Mouse (Mus musculus) adrenal gland, postnatal 4 days (tissue): ENCODE data around the gene Rapgef4. TPM values are rescaled to one million over a fixed set of nuclear protein-coding genes. Genes with fewer than 3 reads are reported as not detected.

Experiments used
- DNase-seq, 2 experiments: peaks; one replicate each; pipeline ENCODE4 v3.0.0; 2021 to 2022; ENCODE audit warnings: low spot score in 2 of 2, mixed read lengths in 2 of 2
- total RNA-seq, 2 experiments: library from RNA; stranded (reverse); gene quantifications; 2 replicates each; pipeline ENCODE4 v1.2.3; 2021

Gene Rapgef4
- total RNA-seq, 2 experiments from 2014 or later, result 171 to 221 TPM

DNA sequence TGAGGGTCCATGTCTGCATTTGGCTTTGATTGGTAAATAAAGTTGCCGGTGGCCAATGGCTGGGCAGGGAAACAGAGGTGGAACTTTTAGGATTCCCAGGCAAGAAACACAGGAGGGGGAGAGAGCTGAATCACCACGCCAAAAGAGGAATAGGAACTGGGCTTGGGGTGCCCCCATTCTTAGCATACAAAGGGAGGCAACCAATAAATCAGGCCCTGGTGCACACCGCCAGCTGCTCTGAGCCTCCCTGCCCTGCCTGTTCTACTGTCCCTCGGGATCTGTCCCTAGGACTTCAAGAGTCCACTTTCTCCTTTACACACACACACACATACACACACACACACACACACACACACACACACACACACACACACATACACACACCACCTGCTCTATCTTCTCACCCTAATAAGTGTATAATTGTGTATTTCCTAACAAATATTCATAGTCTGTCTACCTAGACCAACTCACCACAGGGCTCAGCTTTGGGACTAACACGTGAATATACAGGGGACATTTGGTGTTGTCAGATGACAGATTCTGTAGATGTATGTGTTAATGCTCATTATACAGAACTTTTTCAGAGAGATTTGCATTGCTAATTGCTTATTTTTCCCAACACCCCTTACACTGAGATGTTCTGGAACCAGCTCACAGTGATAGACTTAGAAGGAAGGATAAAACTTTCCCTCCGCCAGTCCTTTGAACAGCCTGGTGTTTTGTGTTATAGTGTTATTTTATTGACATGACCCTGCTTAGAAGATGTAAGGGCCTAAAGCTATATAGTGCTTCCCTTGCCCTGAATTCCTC lies 196.4 kb downstream of the Rapgef4 start:
- no peak for DNase-seq

DNA sequence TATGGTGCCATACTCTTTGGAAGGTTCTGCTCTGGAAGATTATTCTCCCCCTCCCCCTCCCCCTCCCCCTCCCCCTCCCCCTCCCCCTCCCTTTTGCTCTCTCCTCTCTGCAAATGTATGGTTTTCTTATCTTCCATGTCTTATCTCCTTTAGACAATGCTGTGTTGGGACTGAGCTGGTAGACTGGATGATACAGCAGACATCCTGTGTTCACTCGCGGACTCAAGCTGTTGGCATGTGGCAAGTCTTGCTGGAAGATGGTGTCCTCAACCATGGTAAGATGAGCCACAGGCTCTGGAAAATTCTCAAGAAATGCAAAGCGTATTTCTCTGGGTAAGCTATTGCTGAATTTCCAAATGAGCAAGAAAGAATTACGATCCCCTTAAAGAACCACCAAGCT lies 197.0 kb downstream of the Rapgef4 start:
- DNase-seq, result no peak

DNA sequence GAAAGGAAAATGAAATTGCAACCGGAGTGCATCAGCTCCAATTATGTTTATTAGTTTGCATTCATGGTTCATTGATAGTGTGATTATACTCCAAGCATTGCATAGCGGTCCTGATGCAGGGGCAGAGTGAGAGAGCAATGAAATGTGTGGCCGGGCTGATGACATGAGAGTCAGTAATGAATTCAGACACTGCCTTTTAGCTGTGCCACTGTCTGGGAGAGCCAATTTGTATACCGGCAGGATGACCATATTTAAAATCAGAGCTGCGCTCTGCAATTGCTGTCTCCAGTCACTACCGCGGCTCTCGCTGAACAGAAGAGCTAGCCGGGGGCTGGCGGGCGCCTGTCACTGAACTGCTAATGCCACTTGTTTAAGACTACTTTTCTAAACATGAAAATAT lies 197.5 kb downstream of the Rapgef4 start:
- DNase-seq, result no peak

DNA sequence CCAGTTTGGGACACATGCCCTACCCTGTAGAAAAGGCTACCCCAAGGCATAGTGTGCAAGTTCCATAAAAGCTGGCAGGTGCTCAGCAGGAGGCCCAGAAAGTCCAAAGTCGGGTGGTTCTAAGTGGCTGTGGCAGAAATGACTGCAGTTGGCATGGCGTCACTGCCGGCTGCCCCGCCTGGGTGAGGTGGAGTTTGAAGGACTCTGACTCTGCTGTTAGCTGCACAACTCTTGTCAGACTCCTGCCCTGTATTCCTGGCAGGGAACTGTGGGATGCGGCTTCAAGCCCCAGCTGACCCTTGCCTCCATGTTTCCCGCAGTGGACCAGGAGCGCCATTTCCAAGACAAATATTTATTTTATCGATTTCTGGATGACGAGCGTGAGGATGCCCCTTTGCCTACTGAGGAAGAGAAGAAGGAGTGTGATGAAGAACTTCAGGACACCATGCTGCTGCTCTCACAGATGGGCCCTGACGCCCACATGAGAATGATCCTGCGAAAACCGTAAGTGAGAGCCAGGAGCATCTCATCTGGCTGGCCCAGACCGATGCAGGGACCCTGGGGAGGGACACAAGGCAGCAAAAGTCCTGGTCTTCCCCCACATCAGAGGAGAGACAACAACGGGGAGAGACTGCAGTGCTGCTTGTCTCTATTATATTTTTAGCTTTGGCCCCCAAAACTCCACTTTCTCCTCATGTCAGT lies 198.7 kb downstream of the Rapgef4 start:
- DNase-seq, result no peak

DNA sequence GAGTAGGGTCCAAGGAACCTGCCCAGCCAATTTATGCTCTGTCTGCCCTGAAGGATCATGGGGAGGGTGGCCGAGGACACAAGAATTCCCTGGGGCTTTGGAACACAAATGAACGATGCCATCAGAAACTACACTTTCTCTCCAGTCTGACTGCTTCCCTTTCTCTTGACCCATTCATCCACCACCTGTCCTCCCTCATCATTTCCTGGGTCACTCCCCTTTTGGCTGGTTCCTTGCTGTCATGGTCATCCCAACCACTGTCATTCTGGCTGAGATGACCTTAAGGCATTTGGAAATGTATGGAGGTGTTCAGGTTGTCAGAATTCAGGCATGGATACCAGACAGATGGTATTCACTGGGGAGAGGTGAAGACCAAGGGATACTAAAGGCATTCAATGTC lies 200.4 kb downstream of the Rapgef4 start:
- no peak for DNase-seq

DNA sequence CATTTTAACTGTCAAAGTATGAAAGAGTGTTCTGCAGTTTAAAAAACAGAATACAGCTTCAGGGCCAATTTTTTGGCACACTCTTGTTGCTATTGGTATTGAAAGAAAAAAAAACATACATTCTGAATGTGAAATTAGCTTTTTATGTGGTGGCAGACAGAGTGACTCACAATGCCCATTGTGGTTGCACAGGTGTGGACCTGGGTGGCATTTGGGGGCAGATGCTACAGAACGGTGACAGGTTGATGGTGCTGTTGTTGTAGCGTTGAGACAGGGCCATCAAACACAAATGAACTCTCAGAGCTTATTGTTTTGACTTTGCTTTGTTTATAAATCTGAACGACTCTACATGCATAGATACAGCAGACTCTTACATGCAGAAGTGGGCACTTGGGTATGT lies 202.7 kb downstream of the Rapgef4 start:
- DNase-seq, result no peak

DNA sequence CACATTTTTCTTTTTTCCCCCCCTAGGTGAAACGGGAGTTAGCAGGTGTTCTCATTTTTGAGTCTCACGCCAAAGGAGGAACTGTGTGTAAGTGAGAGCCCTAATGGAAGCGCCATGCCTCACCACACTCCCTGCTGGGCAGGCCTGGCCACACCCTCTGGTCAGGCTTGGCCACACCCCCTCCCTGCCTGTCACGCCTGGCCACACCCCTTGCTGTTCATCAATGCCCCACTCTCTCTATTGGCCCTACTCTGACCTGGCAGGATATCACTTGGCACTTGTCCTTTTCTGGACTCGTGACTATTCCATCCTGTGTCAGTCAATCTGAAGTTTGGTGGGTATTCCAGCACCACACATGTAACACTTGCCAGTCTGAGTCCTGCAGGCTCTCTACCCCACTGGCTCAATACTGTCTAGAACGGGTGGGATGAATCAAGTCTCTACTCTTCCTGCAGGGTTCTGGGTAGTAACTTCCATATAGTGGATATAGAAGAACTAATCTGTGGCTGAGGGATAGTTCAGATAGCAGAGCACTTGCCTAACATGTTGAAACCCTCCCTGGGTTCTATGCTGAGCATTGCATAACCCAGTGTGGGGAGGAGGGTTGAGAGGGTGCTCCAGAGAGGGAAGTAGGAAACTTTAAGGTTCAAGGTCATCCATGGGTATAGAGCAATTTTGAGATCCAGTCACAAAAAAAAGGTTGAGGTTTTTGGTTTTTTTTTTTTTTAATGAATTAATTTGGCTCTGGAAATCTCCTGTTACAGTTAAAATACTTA lies 215.3 kb downstream of the Rapgef4 start:
- DNase-seq, result no peak

DNA sequence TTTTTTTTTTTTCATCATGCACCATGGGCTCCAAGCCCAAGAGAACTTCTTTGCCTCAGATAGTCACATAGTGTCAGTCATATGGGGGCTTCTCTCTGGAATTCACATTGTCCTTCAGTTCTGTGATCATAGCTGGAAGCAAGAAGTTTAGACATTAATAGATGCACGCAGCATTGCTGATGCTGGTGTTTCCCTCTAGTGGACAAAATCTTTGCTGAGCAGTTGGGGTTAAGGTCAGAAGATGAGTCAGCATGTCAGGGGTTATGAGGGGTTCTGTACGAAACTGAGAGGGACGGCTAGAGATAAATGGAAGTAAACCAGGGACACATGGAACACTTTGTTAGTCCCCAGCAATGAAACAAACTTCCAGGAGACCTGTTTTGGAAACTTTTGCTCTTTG lies 216.0 kb downstream of the Rapgef4 start:
- no peak for DNase-seq

DNA sequence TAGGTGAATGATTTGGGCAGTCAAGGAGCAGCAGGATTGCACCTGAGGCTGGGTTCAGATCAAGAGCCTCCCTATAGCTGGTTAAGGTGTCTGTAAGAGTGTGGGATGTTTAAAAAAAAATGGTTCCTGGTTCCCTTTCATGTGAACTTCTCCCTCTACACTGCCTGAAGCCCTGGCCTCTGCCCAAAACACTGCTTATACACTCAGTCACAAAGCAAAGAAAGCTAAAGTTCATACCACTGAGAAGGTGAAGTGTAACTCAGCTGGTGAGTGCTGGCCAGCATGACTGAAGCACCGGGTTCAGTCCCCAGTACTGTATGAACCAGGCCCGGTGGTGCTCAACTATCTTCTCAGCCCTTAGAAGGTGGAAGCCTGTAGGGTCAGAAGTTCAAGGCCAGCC lies 218.4 kb downstream of the Rapgef4 start:
- no peak for DNase-seq

DNA sequence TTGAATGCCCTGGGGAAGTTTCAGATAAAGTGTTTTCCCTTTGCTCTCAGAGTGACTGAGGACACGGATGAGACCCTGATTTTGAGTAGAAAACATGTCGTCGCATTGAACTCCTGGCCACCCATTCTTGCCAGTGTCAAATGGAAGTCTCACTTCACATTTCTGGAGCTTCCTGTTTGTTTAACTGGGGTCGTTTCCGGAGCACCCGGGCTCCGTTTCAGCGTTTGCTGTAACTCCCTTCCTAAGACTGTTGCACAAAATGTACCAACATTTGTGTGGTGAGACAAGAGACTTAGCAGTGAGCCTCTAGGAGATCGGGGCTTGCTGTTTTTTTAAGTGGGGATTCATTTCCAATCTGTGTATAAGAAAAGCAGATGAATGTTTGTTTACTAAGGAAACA lies 220.5 kb downstream of the Rapgef4 start:
- DNase-seq, result no peak

DNA sequence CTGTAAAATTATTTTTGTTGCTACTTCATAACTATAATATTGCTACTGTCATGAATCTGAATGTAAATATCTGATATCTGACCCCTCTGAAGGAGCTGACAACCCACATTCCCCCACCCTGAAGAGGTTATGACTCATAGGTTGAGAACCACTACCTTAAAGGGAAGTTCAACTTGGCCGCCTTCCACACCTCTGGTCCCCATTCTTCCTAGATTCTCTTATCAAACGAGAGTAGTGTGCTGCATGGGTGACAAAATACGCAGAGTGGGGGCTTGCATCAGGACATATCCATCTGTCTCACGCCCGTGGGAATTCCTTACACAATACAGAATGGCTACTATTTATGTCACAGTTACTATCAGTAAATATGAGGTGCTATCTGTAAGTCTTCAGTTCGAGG lies 221.2 kb downstream of the Rapgef4 start:
- DNase-seq, result no peak

DNA sequence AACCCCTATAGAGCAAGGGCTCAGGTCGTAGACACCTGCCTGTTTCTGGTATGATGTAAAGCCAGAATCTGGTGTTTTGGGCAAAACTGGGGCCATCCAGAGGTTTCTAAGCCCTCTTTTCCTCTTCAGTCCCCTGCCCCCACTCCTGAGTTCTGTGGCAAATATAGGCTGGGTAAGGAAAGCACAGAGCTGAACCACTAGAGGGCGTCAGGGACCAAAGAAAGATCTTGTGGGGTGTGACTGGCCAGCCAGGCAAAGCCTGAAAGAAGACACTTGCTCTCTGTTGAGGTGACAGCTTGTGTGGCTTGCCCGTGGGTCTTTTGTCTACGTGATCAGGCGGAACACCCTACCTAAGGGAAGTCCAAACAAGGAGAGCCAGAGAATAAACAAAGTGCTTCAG lies 222.6 kb downstream of the Rapgef4 start:
- DNase-seq, result peak in 1 of 2 experiments; percentile 46

DNA sequence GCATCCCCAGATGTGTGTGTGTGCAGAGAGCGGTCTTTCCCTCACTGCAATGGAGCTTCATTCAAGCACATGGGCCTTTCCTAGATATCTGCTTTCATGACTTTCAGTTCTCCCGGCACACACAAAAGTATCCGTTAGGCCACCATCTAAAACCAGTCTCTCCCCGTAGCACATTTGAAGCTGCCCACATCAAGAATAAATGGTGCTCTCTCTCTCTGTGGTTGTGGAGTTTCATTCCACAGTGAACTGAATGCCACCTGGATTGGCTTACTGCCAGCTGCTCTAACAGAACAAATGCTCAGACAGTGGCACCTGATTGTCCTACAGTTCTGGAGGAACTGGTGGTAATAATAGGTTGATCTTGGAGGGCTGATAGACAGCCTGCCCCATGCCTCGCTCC lies 224.8 kb downstream of the Rapgef4 start:
- DNase-seq, result no peak

DNA sequence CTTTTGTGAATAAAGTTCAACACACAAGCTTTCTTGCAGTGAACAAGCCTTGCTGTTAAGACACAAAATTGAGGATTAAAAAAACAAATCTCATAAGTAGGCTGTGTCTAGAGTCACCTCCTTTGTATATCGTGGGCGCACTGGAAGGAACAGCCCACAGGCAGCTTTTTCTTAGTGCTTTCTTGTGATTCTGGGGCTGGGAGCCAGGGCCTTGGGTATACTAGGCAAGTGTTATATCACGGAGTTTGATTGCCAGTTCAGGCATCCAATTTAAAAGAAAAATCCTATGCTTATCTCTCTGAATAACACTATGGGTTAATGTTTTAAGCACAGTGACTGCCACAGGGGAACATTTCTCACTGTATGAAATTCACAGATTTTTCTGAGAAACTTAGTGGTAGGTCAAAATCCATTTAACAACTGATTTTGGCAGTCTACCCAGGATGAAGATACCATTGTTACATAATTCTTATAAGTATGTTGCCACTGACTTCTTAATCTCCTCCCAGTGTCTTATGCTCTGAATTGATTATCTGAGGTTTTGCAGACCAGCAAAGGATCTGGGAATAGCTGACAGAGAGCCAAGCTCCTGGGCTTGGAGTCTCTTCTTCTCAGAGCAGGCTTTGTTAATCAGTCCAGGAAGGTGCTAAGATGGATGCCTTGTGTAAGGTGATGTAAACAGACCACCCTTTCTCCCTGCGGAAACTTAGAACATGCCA lies 225.6 kb downstream of the Rapgef4 start:
- DNase-seq, result no peak

DNA sequence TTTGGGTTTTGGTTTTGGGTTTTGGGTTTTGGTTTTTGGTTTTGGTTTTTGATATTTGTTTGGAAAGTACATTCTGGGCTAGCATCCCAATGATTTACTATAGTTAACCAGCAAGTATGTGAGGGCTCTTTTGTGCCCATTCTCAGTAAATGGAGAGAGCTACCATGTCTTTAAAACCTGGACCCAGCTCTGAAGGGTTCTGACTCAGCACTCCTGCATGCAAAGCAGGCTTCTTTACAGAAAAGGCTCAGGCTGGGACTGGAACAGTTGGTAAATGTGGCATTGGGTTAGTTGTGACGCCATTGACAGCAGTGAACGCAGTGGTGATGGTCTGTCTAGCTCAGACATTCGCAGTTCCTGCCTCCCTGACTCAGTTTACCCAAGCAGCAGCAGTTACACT lies 236.3 kb downstream of the Rapgef4 start:
- no peak for DNase-seq

DNA sequence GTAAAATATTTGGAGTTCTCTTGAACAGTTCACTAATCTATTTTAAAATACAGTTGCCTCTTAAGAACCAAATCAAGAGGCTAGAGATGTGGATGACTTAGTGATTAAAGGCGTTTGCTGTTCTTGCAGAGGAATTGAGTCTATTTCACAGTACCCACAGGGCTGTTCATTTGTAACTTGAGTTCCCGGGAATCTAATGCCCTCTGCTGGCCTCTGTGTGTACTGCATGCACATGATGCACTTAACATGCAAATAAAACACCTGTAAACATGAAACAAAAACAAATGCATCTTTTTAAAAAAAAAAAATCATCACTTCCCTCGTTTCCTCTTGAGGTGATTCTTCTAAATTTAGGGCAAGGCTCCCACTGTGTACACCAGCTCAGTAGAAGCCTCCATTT lies 238.9 kb downstream of the Rapgef4 start:
- DNase-seq, result peak in 1 of 2 experiments; percentile 24

DNA sequence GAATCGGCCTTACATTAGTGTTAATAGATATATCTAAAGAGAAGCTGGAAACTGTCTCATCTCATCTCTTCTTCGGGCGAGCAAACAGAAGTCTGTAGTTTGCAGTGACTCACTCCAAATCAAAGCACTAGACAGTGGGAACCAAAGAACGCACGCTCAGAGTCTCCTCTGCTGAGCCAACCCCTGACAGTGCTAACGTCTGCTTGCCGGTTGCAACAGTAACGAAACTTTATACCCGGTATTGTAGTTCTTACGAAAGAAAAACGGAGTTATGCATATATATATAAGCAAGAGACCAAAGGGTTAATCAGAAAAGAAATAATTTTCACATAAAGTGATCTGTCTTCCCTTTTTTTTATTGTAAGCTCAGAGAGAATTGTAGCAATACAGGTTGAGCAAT lies 240.2 kb downstream of the Rapgef4 start:
- DNase-seq, result no peak

DNA sequence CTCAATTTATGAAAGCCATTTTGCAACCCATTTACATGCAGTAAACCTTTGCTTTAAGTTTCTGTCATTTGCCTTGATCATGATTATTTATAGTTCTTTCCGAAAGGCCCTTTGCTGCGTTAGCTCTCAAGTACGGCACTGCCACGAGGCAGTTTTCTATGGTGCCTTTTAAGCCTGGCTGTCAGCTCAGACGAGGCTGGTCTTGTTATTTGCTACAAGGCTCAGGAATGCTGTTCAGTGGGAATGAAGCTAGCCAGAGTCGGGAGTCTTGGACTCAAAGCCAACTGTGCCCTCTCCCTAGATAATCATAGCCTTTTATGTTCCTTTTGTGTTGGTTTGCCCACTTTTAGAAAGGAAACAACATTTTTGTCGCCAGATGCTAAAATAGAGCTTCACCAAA lies 240.7 kb downstream of the Rapgef4 start:
- DNase-seq, result no peak

DNA sequence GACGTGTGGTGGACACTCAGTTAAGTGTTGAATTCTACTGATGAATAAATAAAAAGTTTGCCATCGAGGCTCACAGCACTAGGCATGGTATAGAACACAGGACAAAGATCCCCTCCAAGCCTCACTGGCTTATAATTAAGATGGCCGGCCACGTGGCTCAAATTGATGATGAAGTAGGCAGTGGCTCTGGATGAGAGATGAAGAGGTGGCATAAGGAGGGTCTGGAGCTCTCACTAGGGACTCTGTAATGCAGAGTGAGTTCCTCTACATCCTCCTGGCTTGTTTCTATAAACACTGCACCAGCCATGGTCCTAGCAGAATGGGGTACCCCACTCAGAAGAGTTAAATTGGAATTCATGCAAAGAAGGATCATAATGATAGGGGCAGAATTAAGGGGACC lies 241.2 kb downstream of the Rapgef4 start:
- no peak for DNase-seq

DNA sequence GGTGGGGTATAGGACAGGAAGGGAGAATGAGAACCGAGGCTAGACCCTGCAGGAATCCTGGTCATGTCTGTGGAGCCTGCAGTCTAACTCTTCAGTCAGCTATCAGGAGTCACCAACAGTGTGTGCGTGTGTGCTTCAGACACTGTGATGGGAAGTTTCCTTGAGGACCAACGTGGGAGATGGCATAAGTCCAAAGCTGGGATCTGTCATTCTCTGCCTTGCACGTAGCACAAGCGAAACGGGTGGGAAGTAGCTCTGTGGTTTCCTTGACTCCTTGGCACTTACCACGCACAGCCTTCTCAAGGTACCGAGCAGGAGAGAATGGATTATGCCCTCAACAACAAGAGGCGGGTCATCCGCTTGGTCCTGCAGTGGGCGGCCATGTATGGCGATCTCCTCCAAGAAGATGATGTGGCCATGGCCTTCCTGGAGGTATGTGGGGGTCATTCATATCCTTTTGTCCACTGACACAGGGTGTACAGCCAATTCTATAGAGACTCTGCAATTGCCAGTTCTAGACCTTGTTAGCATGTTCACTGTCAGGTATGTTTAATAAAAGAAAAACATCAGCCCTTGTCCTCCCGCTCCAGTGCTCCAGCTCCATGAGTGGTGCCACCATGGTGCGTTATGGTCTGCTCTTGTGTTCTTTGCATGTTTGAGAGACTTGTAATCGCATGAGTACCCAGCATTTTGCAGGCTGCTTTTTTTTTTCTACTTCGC lies 241.9 kb downstream of the Rapgef4 start:
- DNase-seq, result no peak

DNA sequence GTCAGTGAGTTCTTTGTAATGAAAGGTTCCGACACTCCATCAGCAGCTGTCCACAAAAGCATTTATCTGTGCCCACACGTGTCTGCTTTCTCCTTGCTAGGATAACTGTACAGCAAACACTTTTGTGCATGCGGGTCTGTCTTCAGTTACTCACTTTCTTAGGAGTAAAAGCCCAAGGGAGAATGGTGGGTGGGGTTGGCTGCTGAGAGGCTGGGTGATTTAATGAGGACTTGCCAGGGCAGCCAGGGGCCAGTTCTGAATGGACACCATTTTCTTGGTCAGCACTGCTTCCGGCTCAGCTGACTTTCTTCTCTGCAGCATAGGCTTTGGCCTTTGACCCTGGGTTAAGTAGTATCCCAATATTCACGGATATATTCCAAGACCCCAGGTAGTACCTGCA lies 242.4 kb downstream of the Rapgef4 start:
- DNase-seq, result no peak
